Mouse (Mus musculus) embryonic facial prominence, embryonic 10.5 days (tissue): Measurements from ENCODE around the gene Rtn3. TPM values are rescaled to one million over a fixed set of nuclear protein-coding genes. Genes with fewer than 3 reads are reported as not detected.

Source experiments
- DNase-seq: peaks from one replicate; pipeline ENCODE4 v3.0.0-alpha.2; 2017; ENCODE audit warnings: low spot score
- H3K27ac ChIP-seq: fragments of 300-500 bp; sonication (generic); replicated peaks from 2 replicates; pipeline ENCODE4 v1.5.1; 2016; ENCODE audit warnings: mild to moderate bottlenecking
- H3K27me3 ChIP-seq: fragments of 300-500 bp; sonication (generic); replicated peaks from 2 replicates; pipeline ENCODE4 v1.6.1; 2016; ENCODE audit warnings: low read depth, mild to moderate bottlenecking; ENCODE audit not compliant: poor library complexity, severe bottlenecking
- H3K36me3 ChIP-seq: fragments of 300-500 bp; sonication (generic); replicated peaks from 2 replicates; pipeline ENCODE4 v1.6.1; 2016; ENCODE audit warnings: mild to moderate bottlenecking, moderate library complexity
- H3K4me1 ChIP-seq: fragments of 300-500 bp; sonication (generic); 2 replicates; pipeline ENCODE4 v1.6.1; 2016
- H3K4me3 ChIP-seq: fragments of 300-500 bp; sonication (generic); 2 replicates; pipeline ENCODE4 v1.5.1; 2016; ENCODE audit warnings: mild to moderate bottlenecking, moderate library complexity
- H3K9me3 ChIP-seq: fragments of 300-500 bp; sonication (generic); 2 replicates; pipeline ENCODE4 v1.6.1; 2016; ENCODE audit warnings: mild to moderate bottlenecking
- WGBS: fragments of 180-500 bp; shearing (Covaris S2); methylation state at CpG from one replicate; pipeline ENCODE4 v1.1.7; 2016; 5-methylcytosine and 5-hydroxymethylcytosine counted together
- polyA plus RNA-seq: library from polyadenylated mRNA; unstranded; fragments of >200 nt; fragmentation: Nextera tagmentation; extraction: Ambion mirVana; gene quantifications from 2 replicates; pipeline ENCODE4 v1.2.1, GENCODE M21; 2016

Rtn3 gene
- polyA plus RNA-seq, 1 experiment from 2014 or later: 145 TPM

GRCm38 (mm10) chr19:7425398-7425775, 57.7 kb downstream of the Rtn3 start:
- DNase-seq: no peak
- peaks cover 99% of the 10 kb centered on the region for H3K36me3 ChIP-seq
- no peak overlapping the region for H3K27ac ChIP-seq
- no peak overlapping the region for H3K4me3 ChIP-seq
- WGBS: 63% methylated on average over 3 of the region's 3 CpGs
- no peaks in the 10 kb centered on the region for H3K9me3 ChIP-seq
- peaks cover 22% of the 10 kb centered on the region for H3K27me3 ChIP-seq
- H3K4me1 ChIP-seq: peaks cover 36% of the 10 kb centered on the region

GRCm38 (mm10) chr19:7424590-7425397, 58.3 kb downstream of the Rtn3 start:
- DNase-seq: peak; percentile 27
- Histone ChIP-seq H3K27ac (no peak overlapping the region), H3K27me3 (peaks cover 28% of the 10 kb centered on the region), H3K9me3 (no peaks in the 10 kb centered on the region), H3K36me3 (peaks cover 99% of the 10 kb centered on the region), H3K4me1 (peaks cover 41% of the 10 kb centered on the region), H3K4me3 (no peak overlapping the region)
- 72% methylated on average over 8 of the region's 8 CpGs for WGBS

DNA sequence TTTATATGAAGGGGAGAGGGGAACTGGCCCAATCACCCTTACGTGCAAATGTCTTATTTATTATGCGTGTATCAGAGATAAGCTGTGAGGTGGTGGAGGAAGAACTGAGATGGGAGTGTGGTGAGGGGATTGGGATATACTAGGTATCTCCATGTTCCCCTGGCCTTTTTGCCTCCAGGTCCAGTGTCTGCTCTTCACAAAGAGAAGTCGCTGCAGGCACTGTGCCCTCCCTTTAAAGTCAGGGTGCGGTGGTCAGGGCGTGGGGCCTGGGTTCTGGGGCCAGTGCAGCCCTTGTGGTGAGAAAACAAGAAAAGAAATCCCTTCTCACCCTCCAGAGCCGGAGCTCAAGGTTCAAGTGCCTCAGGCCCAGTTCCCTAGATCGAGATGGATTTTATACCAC, 59.0 kb downstream of the Rtn3 start:
- WGBS: 68% methylated on average over 7 of the region's 7 CpGs
- H3K27ac ChIP-seq: no peak overlapping the region
- H3K4me3 ChIP-seq: no peak overlapping the region

DNA sequence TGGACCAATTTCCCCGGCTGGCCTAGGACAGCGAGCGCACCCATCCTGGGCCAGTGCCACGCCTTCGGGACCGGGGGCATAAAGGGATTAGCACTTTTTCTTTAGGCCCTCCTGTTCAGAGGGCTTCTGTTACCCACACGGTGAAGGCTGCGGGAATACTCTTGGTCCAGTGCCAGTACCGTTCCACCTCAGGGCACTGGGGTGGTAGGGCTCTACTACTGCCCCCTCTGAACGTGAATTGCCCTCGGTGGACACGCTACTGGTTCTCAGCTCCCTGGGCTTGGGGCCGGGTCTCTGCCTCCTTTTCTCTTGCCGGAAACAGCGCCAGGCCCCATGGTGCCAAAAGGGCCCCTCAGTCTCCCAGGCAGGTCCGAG, 59.4 kb downstream of the Rtn3 start:
- peak; percentile 31 for DNase-seq
- WGBS: 39% methylated on average over 16 of the region's 16 CpGs
- H3K4me1 ChIP-seq: peaks cover 53% of the 10 kb centered on the region
- H3K4me3 ChIP-seq: peak overlapping the region; percentile 91
- peaks cover 28% of the 10 kb centered on the region for H3K27me3 ChIP-seq
- peaks cover 92% of the 10 kb centered on the region for H3K36me3 ChIP-seq
- H3K9me3 ChIP-seq: no peaks in the 10 kb centered on the region
- peak overlapping the region; percentile 68 for H3K27ac ChIP-seq

More for the DNA sequence above, 59.0 kb downstream of the Rtn3 start:
- peaks cover 97% of the 10 kb centered on the region for H3K36me3 ChIP-seq
- peaks cover 48% of the 10 kb centered on the region for H3K4me1 ChIP-seq
- H3K27me3 ChIP-seq: peaks cover 28% of the 10 kb centered on the region
- no peak for DNase-seq
- no peaks in the 10 kb centered on the region for H3K9me3 ChIP-seq

- peaks cover 28% of the 10 kb centered on the region for H3K27me3 ChIP-seq
- peak overlapping the region; percentile 91 for H3K4me3 ChIP-seq
- no peaks in the 10 kb centered on the region for H3K9me3 ChIP-seq
- peaks cover 87% of the 10 kb centered on the region for H3K36me3 ChIP-seq
- peak; percentile 60 for DNase-seq
- H3K27ac ChIP-seq: peak overlapping the region; percentile 68
- peaks cover 54% of the 10 kb centered on the region for H3K4me1 ChIP-seq
- WGBS: 19% methylated on average over 51 of the region's 51 CpGs
These were observed 59.9 kb downstream of the Rtn3 start for GRCm38 (mm10) chr19:7423028-7423655.

- peaks cover 82% of the 10 kb centered on the region for H3K36me3 ChIP-seq
- peaks cover 54% of the 10 kb centered on the region for H3K4me1 ChIP-seq
- peaks cover 28% of the 10 kb centered on the region for H3K27me3 ChIP-seq
- WGBS: 10% methylated on average over 35 of the region's 35 CpGs
- H3K27ac ChIP-seq: peak overlapping the region; percentile 68
- DNase-seq: peak; percentile 60
- peak overlapping the region; percentile 91 for H3K4me3 ChIP-seq
- no peaks in the 10 kb centered on the region for H3K9me3 ChIP-seq
These were observed 60.4 kb downstream of the Rtn3 start for GRCm38 (mm10) chr19:7422656-7423027.

- peak overlapping the region; percentile 91 for H3K4me3 ChIP-seq
- peaks cover 75% of the 10 kb centered on the region for H3K36me3 ChIP-seq
- peaks cover 56% of the 10 kb centered on the region for H3K4me1 ChIP-seq
- H3K9me3 ChIP-seq: no peaks in the 10 kb centered on the region
- peak overlapping the region; percentile 68 for H3K27ac ChIP-seq
- WGBS: 10% methylated on average over 48 of the region's 48 CpGs
- peaks cover 28% of the 10 kb centered on the region for H3K27me3 ChIP-seq
- peak; percentile 84 for DNase-seq
These were observed 61.2 kb downstream of the Rtn3 start for GRCm38 (mm10) chr19:7421602-7422591.

- Histone ChIP-seq H3K4me1 (peaks cover 65% of the 10 kb centered on the region), H3K36me3 (peaks cover 66% of the 10 kb centered on the region), H3K4me3 (peak overlapping the region; percentile 91), H3K27ac (0 out of 2 replicates have a peak overlapping the region, but pooled peaks have one; percentile 68), H3K9me3 (no peaks in the 10 kb centered on the region), H3K27me3 (peaks cover 32% of the 10 kb centered on the region)
- WGBS: 59% methylated on average over 27 of the region's 27 CpGs
- no peak for DNase-seq
These were observed 62.1 kb downstream of the Rtn3 start for GRCm38 (mm10) chr19:7420841-7421601.

- 70% methylated on average over 12 of the region's 12 CpGs for WGBS
- H3K27ac ChIP-seq: peak overlapping the region; percentile 99
- no peak for DNase-seq
- peaks cover 58% of the 10 kb centered on the region for H3K36me3 ChIP-seq
- peaks cover 72% of the 10 kb centered on the region for H3K4me1 ChIP-seq
- peaks cover 41% of the 10 kb centered on the region for H3K27me3 ChIP-seq
- H3K4me3 ChIP-seq: peak overlapping the region; percentile 91
- no peaks in the 10 kb centered on the region for H3K9me3 ChIP-seq
These were observed 63.0 kb downstream of the Rtn3 start for GRCm38 (mm10) chr19:7420108-7420507.

GRCm38 (mm10) chr19:7419134-7419533, 63.9 kb downstream of the Rtn3 start:
- WGBS: 39% methylated on average over 6 of the region's 6 CpGs
- peaks cover 42% of the 10 kb centered on the region for H3K27me3 ChIP-seq
- H3K27ac ChIP-seq: peak overlapping the region; percentile 99; the same call in 1 of the 2 replicates
- peaks cover 72% of the 10 kb centered on the region for H3K4me1 ChIP-seq
- no peak for DNase-seq
- H3K36me3 ChIP-seq: peaks cover 48% of the 10 kb centered on the region
- H3K4me3 ChIP-seq: peak overlapping the region; percentile 91
- H3K9me3 ChIP-seq: no peaks in the 10 kb centered on the region

GRCm38 (mm10) chr19:7417911-7418849, 64.9 kb downstream of the Rtn3 start:
- Histone ChIP-seq H3K4me3 (peak overlapping the region; percentile 91), H3K4me1 (peaks cover 64% of the 10 kb centered on the region), H3K27ac (peak overlapping the region; percentile 99), H3K27me3 (peaks cover 39% of the 10 kb centered on the region), H3K36me3 (peaks cover 38% of the 10 kb centered on the region), H3K9me3 (no peaks in the 10 kb centered on the region)
- under 1% methylated on average over 59 of the region's 59 CpGs for WGBS
- DNase-seq: peak; percentile 90
